Mouse (Mus musculus) cerebellum, adult 2 months (tissue): ENCODE measurements at regions not wholly inside any gene's neighbourhood (a gene's known extent, or its start where the extent isn't known, plus 50 kb on each side); places are given as distances from the start of the nearest gene placed in this dataset.

Experiments
- CTCF ChIP-seq: fragments of 200-500 bp; IDR thresholded peaks from 2 replicates; pipeline ENCODE4 v1.5.1; 2011; ENCODE audit warnings: low read depth, mild to moderate bottlenecking, control low read depth, low read length, moderate library complexity, borderline replicate concordance; ENCODE audit not compliant: insufficient read depth
- POLR2A ChIP-seq: fragments of 200-500 bp; IDR thresholded peaks from 2 replicates; pipeline ENCODE4 v1.6.1; 2011; ENCODE audit warnings: low read length, control low read depth, borderline replicate concordance; ENCODE audit not compliant: insufficient read depth

GRCm38 (mm10) chr13:63957098-63957497 lies 131.9 kb downstream of the Hsd17b3 start:
- no peak for TF ChIP-seq POLR2A
- TF ChIP-seq CTCF = no peak
